Mouse (Mus musculus): ENCODE data around the gene Zfp708. TPM values are rescaled to one million over a fixed set of nuclear protein-coding genes. Genes with fewer than 3 reads are reported as not detected.
"Not testable (repeated sequence)": the region's sequence is repeated elsewhere in the genome, so short reads cannot be mapped to it uniquely, and the experiment has no call there.

Gene Zfp708
- 8.4 and 8.5 TPM in 2 replicates for polyA plus RNA-seq (2014; fragmentation: Nextera tagmentation; extraction: Ambion mirVana)

DNA sequence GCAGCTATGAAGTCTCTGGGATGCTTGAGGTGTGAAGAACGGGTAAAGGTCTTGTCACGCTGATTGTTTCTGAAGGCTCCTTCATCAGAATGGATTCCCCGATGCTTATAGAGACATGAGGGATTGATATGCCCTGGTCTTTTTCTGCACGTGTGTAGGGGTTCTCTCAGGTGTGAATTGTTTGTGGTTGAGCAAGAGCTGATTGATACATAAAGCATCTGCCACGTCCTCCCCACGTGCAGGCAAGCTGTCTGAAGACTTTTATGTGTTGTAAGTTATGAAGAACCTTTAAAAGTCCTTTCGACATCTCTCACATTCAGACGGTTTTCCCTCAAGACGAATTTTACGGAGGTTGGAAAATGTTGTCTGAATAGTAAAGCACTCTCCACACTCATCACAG lies at the start of gene Zfp708:
TSS of gene Zfp708 (minus strand) at position 101 of the 400 bp plus-strand sequence.
- 90% methylated on average over 10 of the region's 10 CpGs for WGBS
- ATAC-seq (replicated peaks; ENCODE audit: low FRiP score) (no peak), DNase-seq (ENCODE audit: low spot score) (no peak)
- Histone ChIP-seq H3K4me1 (replicated peaks; ENCODE audit: control insufficient read depth, insufficient read depth, low read length) (no peaks in the 10 kb centered on the region), H3K27me3 (ENCODE audit: control insufficient read depth, insufficient read depth, low read length) (no peaks in the 10 kb centered on the region), H3K4me3 (ENCODE audit: low read depth, low read length) (no peak within 1 kb of the TSS), H3K4me2 (ENCODE audit: low read depth, low read length, severe bottlenecking) (no peak within 1 kb of the TSS), H3K9ac (ENCODE audit: low read length) (no peak within 1 kb of the TSS), H3K27ac (ENCODE audit: low read depth, low read length) (no peak within 1 kb of the TSS), H3K9me3 (ENCODE audit: control insufficient read depth, low read length) (no peaks in the 10 kb centered on the region), H3K36me3 (ENCODE audit: control insufficient read depth, insufficient read depth, low read length) (no peaks in the 10 kb centered on the region)

- Histone ChIP-seq H3K9me3 (ENCODE audit: control insufficient read depth, low read length) (no peaks in the 10 kb centered on the region), H3K4me1 (replicated peaks; ENCODE audit: control insufficient read depth, insufficient read depth, low read length) (no peaks in the 10 kb centered on the region), H3K9ac (ENCODE audit: low read length) (peak overlapping the region; percentile 63), H3K36me3 (ENCODE audit: control insufficient read depth, insufficient read depth, low read length) (no peaks in the 10 kb centered on the region), H3K27me3 (ENCODE audit: control insufficient read depth, insufficient read depth, low read length) (no peaks in the 10 kb centered on the region), H3K4me3 (ENCODE audit: low read depth, low read length) (peak overlapping the region; percentile 59), H3K27ac (ENCODE audit: low read depth, low read length) (no peak overlapping the region), H3K4me2 (ENCODE audit: low read depth, low read length, severe bottlenecking) (peak overlapping the region; percentile 50)
- ATAC-seq (replicated peaks; ENCODE audit: low FRiP score) (peak; percentile 97), DNase-seq (ENCODE audit: low spot score) (peak; percentile 79)
- 2% methylated on average over 18 of the region's 18 CpGs for WGBS
These were observed 30.4 kb upstream of the Zfp708 start for GRCm38 (mm10) chr13:67128038-67128721.

DNA sequence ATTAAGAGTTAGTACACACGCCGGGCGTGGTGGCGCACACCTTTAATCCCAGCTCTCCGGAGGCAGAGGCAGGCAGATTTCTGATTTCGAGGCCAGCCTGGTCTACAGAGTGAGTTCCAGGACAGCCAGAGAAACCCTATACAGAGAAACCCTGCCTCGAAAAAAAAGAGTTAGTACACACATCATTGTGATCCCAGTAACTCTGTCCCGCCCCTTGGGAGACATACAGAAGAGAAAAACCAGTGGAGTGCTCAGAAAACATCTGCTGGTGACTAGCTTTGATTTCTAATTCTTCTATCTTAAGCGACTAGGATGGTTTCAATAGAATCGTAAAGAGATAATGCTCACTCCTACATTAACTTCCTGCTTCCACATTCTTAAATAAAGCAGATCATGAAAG lies 29.7 kb upstream of the Zfp708 start:
- ATAC-seq (replicated peaks; ENCODE audit: low FRiP score) = peak; percentile 35; the same call in 1 of the 2 replicates

GRCm38 (mm10) chr13:67124460-67124859 lies 26.7 kb upstream of the Zfp708 start:
- DNase-seq (ENCODE audit: low spot score) = no peak
- H3K9me3 ChIP-seq (ENCODE audit: control insufficient read depth, low read length) = no peaks in the 10 kb centered on the region
- no peaks in the 10 kb centered on the region for H3K27me3 ChIP-seq (ENCODE audit: control insufficient read depth, insufficient read depth, low read length)
- H3K4me2 ChIP-seq (ENCODE audit: low read depth, low read length, severe bottlenecking) = no peak overlapping the region
- no peak overlapping the region for H3K4me3 ChIP-seq (ENCODE audit: low read depth, low read length)
- no peaks in the 10 kb centered on the region for H3K4me1 ChIP-seq (replicated peaks; ENCODE audit: control insufficient read depth, insufficient read depth, low read length)
- no peak overlapping the region for H3K9ac ChIP-seq (ENCODE audit: low read length)
- no peaks in the 10 kb centered on the region for H3K36me3 ChIP-seq (ENCODE audit: control insufficient read depth, insufficient read depth, low read length)
- WGBS = 85% methylated on average over 1 of the region's 1 CpGs
- no peak overlapping the region for H3K27ac ChIP-seq (ENCODE audit: low read depth, low read length)
- ATAC-seq (replicated peaks; ENCODE audit: low FRiP score) = no peak

More for the DNA sequence above, 29.7 kb upstream of the Zfp708 start:
- H3K9me3 ChIP-seq (ENCODE audit: control insufficient read depth, low read length); H3K4me2 ChIP-seq (ENCODE audit: low read depth, low read length, severe bottlenecking); DNase-seq (ENCODE audit: low spot score); H3K36me3 ChIP-seq (ENCODE audit: control insufficient read depth, insufficient read depth, low read length); H3K4me1 ChIP-seq (replicated peaks; ENCODE audit: control insufficient read depth, insufficient read depth, low read length); H3K27me3 ChIP-seq (ENCODE audit: control insufficient read depth, insufficient read depth, low read length); H3K4me3 ChIP-seq (ENCODE audit: low read depth, low read length); H3K27ac ChIP-seq (ENCODE audit: low read depth, low read length); H3K9ac ChIP-seq (ENCODE audit: low read length): not testable (repeated sequence)
- WGBS = 77% methylated on average over 10 of the region's 10 CpGs

- not testable (repeated sequence) for H3K9ac ChIP-seq (ENCODE audit: low read length); H3K4me3 ChIP-seq (ENCODE audit: low read depth, low read length); H3K36me3 ChIP-seq (ENCODE audit: control insufficient read depth, insufficient read depth, low read length); H3K4me1 ChIP-seq (replicated peaks; ENCODE audit: control insufficient read depth, insufficient read depth, low read length); H3K9me3 ChIP-seq (ENCODE audit: control insufficient read depth, low read length); H3K27ac ChIP-seq (ENCODE audit: low read depth, low read length); ATAC-seq (replicated peaks; ENCODE audit: low FRiP score); DNase-seq (ENCODE audit: low spot score); H3K4me2 ChIP-seq (ENCODE audit: low read depth, low read length, severe bottlenecking); H3K27me3 ChIP-seq (ENCODE audit: control insufficient read depth, insufficient read depth, low read length)
These were observed 23.6 kb upstream of the Zfp708 start, which contains the start of gene Zfp759 for GRCm38 (mm10) chr13:67121360-67121759. TSS of gene Zfp759 (plus strand) at chr13:67121660.

GRCm38 (mm10) chr13:67116163-67116562 lies 18.4 kb upstream of the Zfp708 start, which contains the start of gene Rslcan18:
TSS of gene Rslcan18 (minus strand) at chr13:67116263.
- H3K36me3 ChIP-seq (ENCODE audit: control insufficient read depth, insufficient read depth, low read length); H3K4me1 ChIP-seq (replicated peaks; ENCODE audit: control insufficient read depth, insufficient read depth, low read length); ATAC-seq (replicated peaks; ENCODE audit: low FRiP score); H3K4me2 ChIP-seq (ENCODE audit: low read depth, low read length, severe bottlenecking); H3K9ac ChIP-seq (ENCODE audit: low read length); H3K27ac ChIP-seq (ENCODE audit: low read depth, low read length); H3K27me3 ChIP-seq (ENCODE audit: control insufficient read depth, insufficient read depth, low read length); H3K9me3 ChIP-seq (ENCODE audit: control insufficient read depth, low read length); DNase-seq (ENCODE audit: low spot score); H3K4me3 ChIP-seq (ENCODE audit: low read depth, low read length): not testable (repeated sequence)
- WGBS = 91% methylated on average over 8 of the region's 8 CpGs

- Histone ChIP-seq H3K4me3 (ENCODE audit: low read depth, low read length) (no peak overlapping the region), H3K36me3 (ENCODE audit: control insufficient read depth, insufficient read depth, low read length) (no peaks in the 10 kb centered on the region), H3K9me3 (ENCODE audit: control insufficient read depth, low read length) (no peaks in the 10 kb centered on the region), H3K27ac (ENCODE audit: low read depth, low read length) (no peak overlapping the region), H3K4me1 (replicated peaks; ENCODE audit: control insufficient read depth, insufficient read depth, low read length) (no peaks in the 10 kb centered on the region), H3K27me3 (ENCODE audit: control insufficient read depth, insufficient read depth, low read length) (no peaks in the 10 kb centered on the region), H3K9ac (ENCODE audit: low read length) (no peak overlapping the region), H3K4me2 (ENCODE audit: low read depth, low read length, severe bottlenecking) (no peak overlapping the region)
- ATAC-seq (replicated peaks; ENCODE audit: low FRiP score) (no peak), DNase-seq (ENCODE audit: low spot score) (no peak)
- WGBS = 90% methylated on average over 2 of the region's 2 CpGs
These were observed 15.5 kb upstream of the Zfp708 start for GRCm38 (mm10) chr13:67113287-67113686.

GRCm38 (mm10) chr13:67112096-67112495 lies 14.3 kb upstream of the Zfp708 start:
- Histone ChIP-seq H3K4me1 (replicated peaks; ENCODE audit: control insufficient read depth, insufficient read depth, low read length) (no peaks in the 10 kb centered on the region; the same call in 1 of the 2 replicates), H3K36me3 (ENCODE audit: control insufficient read depth, insufficient read depth, low read length) (no peaks in the 10 kb centered on the region), H3K9ac (ENCODE audit: low read length) (no peak overlapping the region), H3K4me3 (ENCODE audit: low read depth, low read length) (no peak overlapping the region), H3K4me2 (ENCODE audit: low read depth, low read length, severe bottlenecking) (no peak overlapping the region), H3K9me3 (ENCODE audit: control insufficient read depth, low read length) (no peaks in the 10 kb centered on the region), H3K27me3 (ENCODE audit: control insufficient read depth, insufficient read depth, low read length) (no peaks in the 10 kb centered on the region), H3K27ac (ENCODE audit: low read depth, low read length) (no peak overlapping the region)
- ATAC-seq (replicated peaks; ENCODE audit: low FRiP score) (no peak), DNase-seq (ENCODE audit: low spot score) (no peak)
- WGBS = 85% methylated on average over 12 of the region's 12 CpGs

DNA sequence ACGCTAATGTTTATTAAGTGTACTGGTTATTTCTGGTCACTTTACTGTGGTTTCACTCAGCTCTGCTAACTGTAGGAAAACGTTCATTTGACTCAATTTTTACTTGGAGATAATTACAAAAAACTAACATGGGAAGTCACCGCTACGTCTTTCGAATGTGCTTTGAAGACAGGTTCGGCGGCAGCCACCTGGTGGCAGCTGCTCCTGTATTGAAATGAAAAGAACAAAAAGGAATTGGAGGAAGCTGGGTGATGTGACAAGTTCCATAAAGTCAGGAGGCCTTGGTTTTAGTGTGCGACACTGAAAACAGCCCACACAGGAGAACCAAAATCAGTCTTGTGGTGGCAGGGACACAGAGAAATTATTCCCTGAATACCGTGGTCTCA lies 11.0 kb upstream of the Zfp708 start:
- Histone ChIP-seq H3K9me3 (ENCODE audit: control insufficient read depth, low read length) (no peaks in the 10 kb centered on the region), H3K9ac (ENCODE audit: low read length) (peak overlapping the region; percentile 3; the same call in 1 of the 2 replicates), H3K4me3 (ENCODE audit: low read depth, low read length) (peak overlapping the region; percentile 44), H3K27me3 (ENCODE audit: control insufficient read depth, insufficient read depth, low read length) (no peaks in the 10 kb centered on the region), H3K27ac (ENCODE audit: low read depth, low read length) (no peak overlapping the region), H3K4me1 (replicated peaks; ENCODE audit: control insufficient read depth, insufficient read depth, low read length) (no peaks in the 10 kb centered on the region; the same call in 1 of the 2 replicates), H3K36me3 (ENCODE audit: control insufficient read depth, insufficient read depth, low read length) (no peaks in the 10 kb centered on the region), H3K4me2 (ENCODE audit: low read depth, low read length, severe bottlenecking) (peak overlapping the region; percentile 38)
- WGBS = 5% methylated on average over 9 of the region's 9 CpGs
- no peak for DNase-seq (ENCODE audit: low spot score)
- ATAC-seq (replicated peaks; ENCODE audit: low FRiP score) = peak; percentile 54; the same call in 1 of the 2 replicates

Measured in forebrain, embryonic 11.5 days (tissue).